ENCODE assay signal across 11 mouse cellular contexts in the genomic region with DNA sequence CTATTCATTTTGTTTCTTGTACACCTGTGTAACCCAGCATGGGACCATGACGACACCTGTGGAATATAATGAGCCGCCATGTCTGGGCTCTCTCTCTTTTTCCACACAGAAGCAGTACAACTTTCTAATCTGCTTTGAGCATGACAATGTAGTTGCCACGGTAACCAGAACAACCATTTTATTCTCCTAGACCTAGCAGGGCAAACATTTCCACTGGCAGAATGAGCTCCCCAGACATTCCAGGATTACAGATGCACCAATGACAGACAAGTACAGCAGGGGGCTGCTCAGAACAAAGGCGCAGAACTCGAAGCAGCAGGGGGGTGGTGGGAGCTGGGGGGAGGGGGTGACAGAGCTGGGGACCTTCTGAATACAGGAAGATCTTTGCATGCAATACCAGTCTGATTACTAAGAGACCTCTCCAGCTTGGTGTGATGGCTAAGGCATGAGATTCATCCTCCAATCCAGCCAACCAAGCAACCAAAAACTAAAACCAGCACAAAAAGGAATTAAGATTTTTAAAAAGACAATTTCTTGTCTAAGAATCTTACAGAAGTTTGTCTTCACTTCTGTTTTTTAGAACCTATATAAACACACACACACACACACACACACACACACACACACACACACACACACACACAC.
A peak's percentile ranks its signal among the peaks of the same experiment; 100 is the strongest.
DNase-seq lines count a peak whose midpoint lies in the region; ATAC-seq and TF ChIP-seq lines count a peak whose summit lies in the region.
"Had no signal": no experiment of that assay in that cellular context is flagged by ENCODE, and none has a peak within 500 bp of the region (broad histone marks: within the 10 kb centered on the region; RNA-seq: fewer than 3 reads in every experiment).

No protein-coding gene starts in this region.

- H3K4me2 ChIP-seq in embryonic facial prominence, embryonic 12.5 days (replicated peaks) = no peak overlapping the region
- no peak overlapping the region; the same call in 1 of the 2 replicates for H3K4me2 ChIP-seq in hindbrain, embryonic 14.5 days (replicated peaks)
- no peak overlapping the region for H3K4me2 ChIP-seq in neural tube, embryonic 12.5 days (replicated peaks)
- H3K4me2 ChIP-seq: heart, embryonic 11.5 days; kidney, embryonic 15.5 days had no signal

- ATAC-seq in embryonic facial prominence, embryonic 12.5 days (ENCODE audit: insufficient number of reproducible peaks, insufficient read depth, low FRiP score, low TSS enrichment) = peak; percentile 67; the same call in 1 of the 2 replicates
- peak; percentile 92 for ATAC-seq in hindbrain, embryonic 14.5 days (ENCODE audit: low FRiP score)
- ATAC-seq in neural tube, embryonic 12.5 days (ENCODE audit: low FRiP score, low read depth) = peak; percentile 89

- intact Hi-C loops in gastrocnemius, postnatal 36 days (cut with DNase I) = no loop called here

- no peaks in the 10 kb centered on the region for H3K9me3 ChIP-seq in embryonic facial prominence, embryonic 12.5 days
- H3K9me3 ChIP-seq in hindbrain, embryonic 14.5 days (ENCODE audit: control insufficient read depth, low read length) = no peaks in the 10 kb centered on the region
- no peaks in the 10 kb centered on the region for H3K9me3 ChIP-seq in neural tube, embryonic 12.5 days
- H3K9me3 ChIP-seq: kidney, embryonic 15.5 days had no signal

- no peak overlapping the region for H3K9ac ChIP-seq in embryonic facial prominence, embryonic 12.5 days
- no peak overlapping the region for H3K9ac ChIP-seq in hindbrain, embryonic 14.5 days
- H3K9ac ChIP-seq in neural tube, embryonic 12.5 days = no peak overlapping the region
- H3K9ac ChIP-seq: kidney, embryonic 15.5 days had no signal

- TF ChIP-seq CTCF in brain, embryonic 14.5 days (IDR thresholded peaks at IDR 0.05; ENCODE audit: borderline replicate concordance, extremely low read depth, insufficient read depth, insufficient read length) = no peak

- H3K36me3 ChIP-seq in embryonic facial prominence, embryonic 12.5 days = no peaks in the 10 kb centered on the region
- H3K36me3 ChIP-seq in hindbrain, embryonic 14.5 days (replicated peaks; ENCODE audit: control insufficient read depth, insufficient read depth) = no peaks in the 10 kb centered on the region
- no peaks in the 10 kb centered on the region for H3K36me3 ChIP-seq in neural tube, embryonic 12.5 days
- H3K36me3 ChIP-seq: kidney, embryonic 15.5 days had no signal

- TF ChIP-seq POLR2A in brain, embryonic 14.5 days (IDR thresholded peaks at IDR 0.05; ENCODE audit: borderline replicate concordance, extremely low read depth, insufficient read depth, insufficient read length, poor library complexity, severe bottlenecking) = no peak

- no peak overlapping the region for H3K4me3 ChIP-seq in embryonic facial prominence, embryonic 12.5 days
- H3K4me3 ChIP-seq in hindbrain, embryonic 14.5 days (replicated peaks; ENCODE audit: low read length) = no peak overlapping the region
- H3K4me3 ChIP-seq in neural tube, embryonic 12.5 days = no peak overlapping the region
- H3K4me3 ChIP-seq: kidney, embryonic 15.5 days had no signal

- 31% methylated on average over 5 of the region's 5 CpGs for whole genome bisulfite sequencing in embryonic facial prominence, embryonic 12.5 days
- 6% methylated on average over 5 of the region's 5 CpGs for WGBS in hindbrain, embryonic 14.5 days
- 14% methylated on average over 5 of the region's 5 CpGs for WGBS in neural tube, embryonic 12.5 days

- H3K27me3 ChIP-seq in embryonic facial prominence, embryonic 12.5 days = no peaks in the 10 kb centered on the region
- H3K27me3 ChIP-seq in hindbrain, embryonic 14.5 days (ENCODE audit: control insufficient read depth, insufficient read depth, low read length) = no peaks in the 10 kb centered on the region
- no peaks in the 10 kb centered on the region for H3K27me3 ChIP-seq in neural tube, embryonic 12.5 days (replicated peaks)
- H3K27me3 ChIP-seq: kidney, embryonic 15.5 days had no signal

- no peaks in the 10 kb centered on the region; the same call in 1 of the 2 replicates for H3K4me1 ChIP-seq in embryonic facial prominence, embryonic 12.5 days
- H3K4me1 ChIP-seq in hindbrain, embryonic 14.5 days (replicated peaks; ENCODE audit: control insufficient read depth, insufficient read depth, low read length) = 0 out of 2 replicates have a peak, but pooled peaks cover 18% of the 10 kb centered on the region
- H3K4me1 ChIP-seq in neural tube, embryonic 12.5 days = peaks cover 19% of the 10 kb centered on the region

- DNase-seq in brain, embryonic 14.5 days (ENCODE audit: low read depth) = peak; percentile 93
- DNase-seq in hindbrain, embryonic 14.5 days (ENCODE audit: low spot score) = peak; percentile 65
- DNase-seq in gastrocnemius, postnatal 36 days = no peak
- DNase-seq in B cell, adult 2 months = no peak
- no peak for DNase-seq in right cerebral cortex, postnatal 14 days
- DNase-seq: lung, postnatal 4 days; thymus, postnatal 14 days had no signal

- H3K27ac ChIP-seq in embryonic facial prominence, embryonic 12.5 days = no peak overlapping the region
- H3K27ac ChIP-seq in hindbrain, embryonic 14.5 days = peak overlapping the region; percentile 55
- H3K27ac ChIP-seq in neural tube, embryonic 12.5 days = no peak overlapping the region
- H3K27ac ChIP-seq: kidney, embryonic 15.5 days had no signal

Comparison
In these comparisons a context has a peak if more than half of its experiments do, and no peak if none do; other contexts are left out.
1. DNase-seq: peak in brain, embryonic 14.5 days (single experiment) and hindbrain, embryonic 14.5 days (single experiment); none in gastrocnemius, postnatal 36 days (0 of 2), B cell, adult 2 months (0 of 2) and right cerebral cortex, postnatal 14 days (single experiment).
2. Peak in every context shown above with its lines, with median percentiles within 50 percentile points of each other: ATAC-seq.